11 mouse cellular contexts compared by ENCODE assay signal in genomic region chr10:62862435-62862834, GRCm38 (mm10). TPM values are rescaled to one million over a fixed set of nuclear protein-coding genes. Genes with fewer than 3 reads are reported as not detected.
DNase-seq lines count a peak whose midpoint lies in the region; ATAC-seq and TF ChIP-seq lines count a peak whose summit lies in the region.
"Had no signal": no experiment of that assay in that cellular context is flagged by ENCODE, and none has a peak within 500 bp of the region (broad histone marks: within the 10 kb centered on the region; RNA-seq: fewer than 3 reads in every experiment).

No protein-coding gene starts in this region.

- TF ChIP-seq POLR2A in embryonic fibroblast, embryonic 13.5 days (IDR thresholded peaks at IDR 0.05; ENCODE audit: low read depth, low read length), result no peak

- H3K9me3 ChIP-seq in lung, embryonic 14.5 days (ENCODE audit: low read depth, low read length), result no peaks in the 10 kb centered on the region
- H3K9me3 ChIP-seq in ES-E14 (ENCODE audit: control insufficient read depth, insufficient read depth, low read depth, low read length), result no peaks in the 10 kb centered on the region

- in situ Hi-C loops in ES-E14 (cut with MboI; ENCODE audit: low sequenced_read_pairs in 2 of 2, unreplicated experiment in 2 of 2), result no loop called here

- no peak overlapping the region for H3K27ac ChIP-seq in gastrocnemius, adult 2 months
- H3K27ac ChIP-seq in lung, embryonic 14.5 days (ENCODE audit: low read depth), result no peak overlapping the region
- no peak overlapping the region for H3K27ac ChIP-seq in ES-E14 (ENCODE audit: insufficient read depth, low read depth, low read length, poor library complexity, severe bottlenecking)
- H3K27ac ChIP-seq in embryonic fibroblast, embryonic 13.5 days (ENCODE audit: insufficient read depth, low read length), result no peak overlapping the region
- H3K27ac ChIP-seq: hindbrain, embryonic 10.5 days had no signal

- no peaks in the 10 kb centered on the region; the same call in 1 of the 2 replicates for H3K36me3 ChIP-seq in lung, embryonic 14.5 days (ENCODE audit: insufficient read depth)
- no peaks in the 10 kb centered on the region for H3K36me3 ChIP-seq in ES-E14 (ENCODE audit: control insufficient read depth, insufficient read depth, low read length, poor library complexity, severe bottlenecking)

- no peak overlapping the region for H3K4me2 ChIP-seq in lung, embryonic 14.5 days

- intact Hi-C loops in gastrocnemius, adult 2 months (cut with DNase I), result no loop called here

- no peak overlapping the region for H3K9ac ChIP-seq in lung, embryonic 14.5 days
- no peak overlapping the region for H3K9ac ChIP-seq in ES-E14 (ENCODE audit: insufficient read depth, low read depth, low read length, poor library complexity, severe bottlenecking)

- 82% methylated on average over 1 of the region's 1 CpGs for WGBS in lung, embryonic 14.5 days

- peaks cover 10% of the 10 kb centered on the region; the same call in 1 of the 2 replicates for H3K4me1 ChIP-seq in lung, embryonic 14.5 days (ENCODE audit: insufficient read depth)
- peaks cover 2% of the 10 kb centered on the region in 2 experiments; a peak in 2 of 4 replicates for H3K4me1 ChIP-seq in ES-E14 (ENCODE audit: control insufficient read depth in 2 of 2, insufficient read depth in 2 of 2, low read length in 2 of 2, poor library complexity in 1 of 2)
- no peaks in the 10 kb centered on the region for H3K4me1 ChIP-seq in embryonic fibroblast, embryonic 13.5 days (ENCODE audit: control insufficient read depth, insufficient read depth, low read length)

- no peak for ATAC-seq in lung, embryonic 14.5 days (ENCODE audit: insufficient read depth)

- no peaks in the 10 kb centered on the region for H3K27me3 ChIP-seq in lung, embryonic 14.5 days (ENCODE audit: insufficient read depth, low read length)

- no peak overlapping the region for H3K4me3 ChIP-seq in gastrocnemius, adult 2 months
- no peak overlapping the region for H3K4me3 ChIP-seq in lung, embryonic 14.5 days (ENCODE audit: low read depth, low read length)
- H3K4me3 ChIP-seq in ES-E14 (ENCODE audit: insufficient read depth in 1 of 2, low read depth in 1 of 2, low read length in 2 of 2, poor library complexity in 1 of 2, severe bottlenecking in 1 of 2), result no peak overlapping the region
- no peak overlapping the region for H3K4me3 ChIP-seq in embryonic fibroblast, embryonic 13.5 days (ENCODE audit: insufficient read depth, low read length)
- H3K4me3 ChIP-seq: hindbrain, embryonic 10.5 days had no signal

- DNase-seq in gastrocnemius, adult 2 months, result no peak
- DNase-seq in gastrocnemius, postnatal 10 days, result no peak
- peak; percentile 42 for DNase-seq in lung, embryonic 14.5 days
- no peak for DNase-seq in lung, postnatal 10 days
- DNase-seq in ES-E14 (ENCODE audit: low read depth, low spot score), result no peak
- no peak for DNase-seq in kidney, adult 11 months
- DNase-seq in ovary, adult 18-20 months (ENCODE audit: low spot score), result no peak
- DNase-seq: left cerebral cortex, postnatal 4 days; right cerebral cortex, adult 18-20 months had no signal

- peak; percentile 37; the same call in 1 of the 2 replicates for TF ChIP-seq CTCF in gastrocnemius, adult 2 months (IDR thresholded peaks at IDR 0.05)
- TF ChIP-seq CTCF in lung, embryonic 14.5 days (IDR thresholded peaks at IDR 0.05; ENCODE audit: low read depth), result peak; percentile 50
- TF ChIP-seq CTCF in embryonic fibroblast, embryonic 13.5 days (IDR thresholded peaks at IDR 0.05; ENCODE audit: borderline replicate concordance, insufficient read depth, low read length), result peak; percentile 27; the same call in 1 of the 2 replicates

TF ChIP-seq in ES-E14, 5 proteins besides CTCF, POLR2A, EP300 and RAD21:
- TF ChIP-seq ZNF384 (IDR thresholded peaks at IDR 0.05; ENCODE audit: low read depth, low read length) (peak; percentile 79; the same call in 1 of the 2 replicates), ZC3H11A (IDR thresholded peaks at IDR 0.05; ENCODE audit: borderline replicate concordance, low read depth, low read length) (no peak), CHD2 (IDR thresholded peaks at IDR 0.05; ENCODE audit: low read depth, low read length) (no peak)

RNA-seq across cellular contexts. Expression of gene Tet1, which starts 46.4 kb away (rescaled TPM):
- total RNA-seq in gastrocnemius, adult 2 months (2021), result 1 to 10 TPM; 2.1 to 2.7 TPM
- 10 to 100 TPM; 15.3 to 26.2 TPM for total RNA-seq in gastrocnemius, postnatal 10 days (2021)
- polyA plus RNA-seq in lung, embryonic 14.5 days (2014; fragmentation: Nextera tagmentation; extraction: Ambion mirVana), result 33.7 and 34.8 TPM in 2 replicates
- 307 and 557 TPM in 2 replicates for total RNA-seq in ES-E14 (2012; rRNA removed)
- 2.4 and 8.8 TPM in 2 replicates for polyA plus RNA-seq in embryonic fibroblast, embryonic 13.5 days (2011; ENCODE audit: insufficient read length, low read depth, missing spikeins)

RNA-seq across cellular contexts. Expression of gene Slc25a16, which starts 58.0 kb away (rescaled TPM):
- 10 to 100 TPM; 15.4 to 18.2 TPM for total RNA-seq in gastrocnemius, adult 2 months (2021)
- total RNA-seq in gastrocnemius, postnatal 10 days (2021), result 10 to 100 TPM; 19.8 to 22.0 TPM
- polyA plus RNA-seq in lung, embryonic 14.5 days (2014; fragmentation: Nextera tagmentation; extraction: Ambion mirVana), result 16.1 and 17.1 TPM in 2 replicates
- 12.8 and 16.3 TPM in 2 replicates for total RNA-seq in ES-E14 (2012; rRNA removed)
- 16.6 and 18.6 TPM in 2 replicates for polyA plus RNA-seq in embryonic fibroblast, embryonic 13.5 days (2011; ENCODE audit: insufficient read length, low read depth, missing spikeins)

Comparison
In these comparisons a context has a peak if more than half of its experiments do, and no peak if none do; other contexts are left out.
1. RNA of gene Tet1, which starts 46.4 kb away (total RNA-seq): 307 to 557 TPM in ES-E14; 15.3 to 26.2 TPM in gastrocnemius, postnatal 10 days and 2.1 to 2.7 TPM in gastrocnemius, adult 2 months; every median in the first group is over 10 times any median in the second.
2. Peak in every context shown above with its lines, with median percentiles within 50 percentile points of each other: CTCF ChIP-seq.